Mouse (Mus musculus): ENCODE measurements around the gene Gm10638.

The Gm10638 gene

DNA sequence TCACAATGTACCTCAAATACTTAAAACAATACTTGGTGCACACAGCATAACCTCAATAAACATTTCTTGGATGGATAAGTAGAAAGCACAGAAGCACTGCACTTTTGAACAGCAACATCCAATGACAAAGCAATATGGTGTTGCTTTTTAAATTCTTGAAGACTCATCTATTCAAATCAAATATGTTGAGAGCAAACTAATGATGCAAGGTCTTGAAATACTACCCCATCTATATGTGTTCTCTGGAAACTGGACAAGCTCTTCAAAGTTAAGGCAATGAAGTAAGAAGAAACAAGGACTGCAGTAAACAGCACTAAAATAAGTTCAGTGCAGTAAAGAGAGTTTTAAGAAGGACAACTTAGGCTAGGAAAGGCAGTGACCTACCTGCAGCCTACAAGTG is 4.6 kb upstream of the Gm10638 start:
- DNase-seq = no peak

DNA sequence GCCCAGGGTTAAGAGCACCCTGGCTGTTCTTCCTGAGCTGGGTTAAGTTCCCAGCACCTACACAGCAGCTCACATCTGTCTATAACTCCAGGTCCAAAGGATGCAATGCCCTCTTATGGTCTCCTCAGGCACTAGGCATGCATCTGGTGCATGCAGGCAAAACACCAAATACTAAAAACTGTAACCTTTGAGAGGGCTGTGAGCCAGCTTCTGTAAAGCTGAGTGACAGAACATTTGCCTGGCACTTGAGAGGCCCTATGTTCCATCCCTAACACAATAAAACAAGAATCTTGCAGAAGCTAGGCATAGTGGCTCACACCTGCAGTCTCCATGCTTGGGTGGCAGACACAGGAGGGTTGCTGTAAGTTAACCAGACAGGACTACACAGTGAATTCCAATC is 3.9 kb upstream of the Gm10638 start:
- no peak for DNase-seq

DNA sequence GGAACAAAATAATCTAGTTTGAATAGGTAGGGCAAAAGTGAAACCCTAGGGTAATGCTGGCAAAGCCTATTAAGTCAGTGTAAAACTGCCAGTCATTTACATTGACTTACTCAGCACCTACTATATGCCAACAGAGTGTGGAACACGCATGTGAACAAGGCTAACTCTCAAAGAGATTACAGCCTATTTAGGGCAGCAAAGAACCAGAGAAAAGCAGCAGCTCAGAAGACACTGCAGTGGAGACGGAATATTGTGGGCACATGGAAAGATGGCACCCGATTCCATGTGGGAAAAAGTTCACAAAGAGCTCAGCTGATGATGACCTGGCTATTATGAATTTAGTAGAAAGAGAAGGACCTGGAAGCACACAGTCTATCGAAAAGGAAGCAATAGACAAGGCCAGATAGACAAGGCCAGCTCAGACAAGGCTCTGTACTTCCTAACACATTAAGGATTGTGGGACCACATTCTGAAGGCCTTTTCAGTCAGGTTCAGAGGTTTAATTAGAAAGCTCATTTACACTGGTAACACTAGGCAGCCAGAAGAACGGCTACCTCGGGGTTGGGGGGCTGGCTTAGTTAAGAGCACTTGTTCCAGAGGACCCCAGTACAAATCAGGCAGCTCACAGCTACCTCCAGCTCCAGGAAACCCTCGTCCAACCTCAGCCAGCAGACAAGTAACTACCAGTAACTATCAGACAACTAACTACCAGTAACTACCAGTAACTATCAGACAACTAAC is 2.7 kb upstream of the Gm10638 start:
- DNase-seq = no peak

DNA sequence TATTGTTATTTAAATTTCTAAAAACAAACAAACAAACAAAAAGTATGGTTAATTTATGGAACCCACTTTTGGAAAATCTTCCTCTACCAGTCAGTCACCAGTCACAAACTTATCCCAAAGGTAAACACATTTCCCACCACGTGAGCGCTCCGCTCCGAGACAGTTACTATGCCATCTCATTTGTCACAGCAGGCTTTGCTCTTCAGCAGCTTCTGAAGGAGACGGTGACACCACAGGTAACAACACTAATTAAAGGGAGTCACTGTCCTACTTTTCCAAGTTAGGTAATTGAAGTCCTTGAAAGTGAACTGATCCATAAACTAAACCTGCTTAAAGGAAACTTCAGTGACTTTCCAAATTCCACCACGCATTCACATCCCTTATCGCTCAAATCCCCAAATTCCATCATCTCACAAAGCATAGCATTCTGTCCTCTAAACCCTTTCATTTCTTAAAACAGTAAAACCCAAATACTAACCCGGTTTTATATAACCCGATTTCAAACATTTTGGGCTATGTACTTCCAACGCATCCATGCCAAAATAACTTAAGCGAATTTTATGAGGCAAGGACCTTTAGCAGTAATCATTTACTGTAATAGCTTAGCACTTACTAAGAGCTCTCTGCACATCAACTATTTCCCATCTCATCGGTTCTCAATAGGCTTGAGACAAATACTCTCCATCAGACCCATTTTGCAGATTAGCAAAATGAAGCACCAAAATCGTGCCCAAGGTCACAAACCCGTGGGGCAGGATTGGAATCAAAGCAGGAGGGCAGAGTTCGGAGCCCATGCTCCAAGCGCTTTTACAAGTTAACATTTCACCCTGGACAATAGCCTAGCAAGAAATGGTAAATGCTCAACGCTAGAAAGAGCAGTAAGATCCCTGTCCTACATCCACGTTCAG is 932 bp upstream of the Gm10638 start:
- no peak for DNase-seq

DNA sequence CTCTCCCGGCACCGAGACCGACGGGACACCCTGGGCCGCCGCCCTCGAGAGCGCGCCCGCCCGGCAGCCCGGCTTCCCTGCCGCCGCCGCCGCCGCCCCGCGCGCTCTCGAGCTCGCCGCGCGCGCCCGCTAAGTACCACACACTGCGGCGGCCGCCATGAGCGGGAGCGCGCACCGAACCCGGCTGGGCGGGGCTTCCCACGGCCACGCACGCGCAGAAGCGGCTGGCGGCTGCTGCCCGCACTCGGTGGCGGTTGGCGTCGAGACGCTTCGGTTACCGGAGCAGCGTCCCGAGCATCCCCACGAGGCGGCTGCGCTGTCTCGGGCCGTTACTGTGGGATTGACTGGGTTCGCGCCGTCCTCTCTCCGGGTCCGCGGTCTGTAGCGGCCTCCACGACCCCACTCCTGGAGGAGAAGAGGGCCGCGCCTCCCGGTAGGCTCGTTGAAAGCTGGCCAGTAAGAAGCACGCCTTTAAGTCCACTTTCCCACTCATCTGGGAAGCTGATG is 489 bp downstream of the Gm10638 start:
- DNase-seq = peak; percentile 86 to 88

DNA sequence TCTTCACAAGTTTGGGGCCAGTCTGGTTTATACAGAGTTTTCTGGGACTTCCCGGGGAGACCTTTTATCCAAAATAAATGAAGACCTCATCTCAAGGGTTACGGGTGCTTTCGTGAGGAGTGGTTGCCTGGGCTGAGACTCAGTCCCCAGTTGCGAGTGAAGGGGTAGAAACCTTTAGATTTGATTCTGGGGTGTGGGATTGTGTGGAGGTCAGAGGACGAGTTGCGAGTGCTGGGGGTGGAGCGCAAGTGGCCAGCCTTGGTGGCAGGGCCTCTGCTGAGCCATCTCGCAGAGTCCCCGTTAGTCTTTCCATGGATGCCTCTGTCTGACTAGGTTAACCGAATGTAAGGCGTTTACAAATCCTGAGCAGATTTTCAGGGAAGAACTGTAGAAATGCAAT is 1.0 kb downstream of the Gm10638 start:
- DNase-seq = no peak

DNA sequence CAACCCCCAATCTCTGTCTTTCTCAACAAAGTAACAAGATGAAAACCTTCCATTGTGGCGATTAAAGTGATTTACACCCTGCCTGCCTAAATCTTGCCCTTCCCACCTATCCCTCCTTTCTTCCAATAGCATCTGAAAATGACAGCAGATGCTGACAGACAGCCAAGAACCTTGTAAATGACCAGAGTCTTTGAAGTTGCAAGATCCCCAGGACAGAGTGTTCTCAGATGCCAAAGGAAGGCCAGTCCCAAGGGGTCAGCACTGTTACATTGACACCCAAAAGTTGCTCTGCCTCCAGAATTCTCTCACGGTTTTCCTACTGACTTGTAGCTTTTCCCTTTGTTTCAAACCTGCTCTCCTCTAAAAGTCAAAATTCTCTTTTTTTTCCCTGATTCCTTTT is 4.3 kb downstream of the Gm10638 start:
- DNase-seq = no peak

DNA sequence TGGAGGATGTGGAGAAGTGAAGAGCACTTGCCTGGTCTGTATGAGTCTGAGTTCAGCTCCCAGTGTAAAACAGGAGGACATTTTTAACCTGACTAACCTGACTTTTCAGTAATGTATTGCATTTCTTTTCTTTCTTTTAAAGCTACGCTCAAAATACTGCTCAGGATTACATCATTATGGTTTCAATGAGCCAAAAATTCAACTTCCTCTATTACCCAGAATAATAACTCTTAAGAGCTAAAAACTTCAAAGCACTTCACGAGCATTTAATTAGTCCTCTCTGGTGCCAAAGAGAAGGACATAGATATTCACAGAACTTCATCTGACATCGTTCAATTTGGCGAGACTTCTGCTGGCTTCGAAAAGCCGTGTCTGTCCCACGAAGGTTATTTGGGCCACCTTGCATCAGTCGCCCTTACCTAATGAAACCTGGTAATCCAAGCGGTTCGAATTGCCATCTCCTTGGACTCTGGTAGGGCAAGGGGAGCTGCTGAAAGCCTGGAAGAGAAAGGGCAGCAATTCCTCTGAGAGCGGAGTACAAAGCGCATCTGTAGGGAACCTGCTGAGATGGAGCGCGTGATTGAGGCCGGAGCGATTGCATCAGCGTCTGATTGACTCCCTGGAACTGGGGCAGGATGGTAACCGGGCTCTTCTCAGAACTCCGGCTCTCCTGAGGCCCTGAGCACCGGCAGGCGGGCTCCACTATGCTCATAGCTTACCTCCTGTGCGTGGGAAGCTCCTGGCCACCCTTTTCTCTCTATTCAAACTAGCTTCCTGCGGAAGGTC is 11.6 kb downstream of the Gm10638 start:
- no peak for DNase-seq

DNA sequence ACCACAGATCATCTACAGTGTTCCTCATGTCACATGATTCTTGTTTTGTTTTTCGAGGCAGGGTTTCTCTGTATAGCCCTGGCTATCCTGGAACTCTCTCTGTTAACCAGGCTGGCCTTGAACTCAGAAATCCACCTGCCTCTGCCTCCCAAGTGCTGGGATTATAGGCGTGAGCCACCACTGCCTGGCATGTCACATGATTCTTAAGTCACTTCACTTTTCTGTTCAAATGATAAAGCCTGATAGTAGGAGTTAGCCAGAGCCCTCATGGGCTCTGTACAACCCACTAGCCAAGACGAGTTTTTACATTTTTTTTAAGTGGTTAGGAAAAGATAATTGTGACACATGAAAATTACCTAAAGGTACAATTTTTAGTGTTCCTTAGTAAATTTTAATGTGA is 13.2 kb downstream of the Gm10638 start:
- DNase-seq = no peak

DNA sequence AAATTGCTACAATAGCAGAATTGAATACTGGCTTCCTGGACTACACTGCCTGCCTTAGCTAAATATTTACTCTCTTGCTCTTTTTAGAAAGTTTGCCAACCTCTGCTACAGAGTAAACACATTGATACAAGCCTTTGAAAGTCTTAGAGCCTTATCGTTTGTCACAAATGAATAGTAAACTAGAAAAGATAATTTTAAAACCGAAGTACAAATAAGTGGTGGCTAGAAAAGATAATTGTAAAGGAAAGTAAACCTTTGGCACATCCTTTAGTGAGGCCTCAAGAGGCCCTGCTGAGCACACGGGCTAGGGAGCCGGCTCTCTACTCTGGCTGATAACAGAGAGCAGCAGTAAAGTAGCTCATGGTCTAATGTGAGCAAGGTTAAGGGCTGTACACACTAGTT is 13.6 kb downstream of the Gm10638 start:
- DNase-seq = no peak

DNA sequence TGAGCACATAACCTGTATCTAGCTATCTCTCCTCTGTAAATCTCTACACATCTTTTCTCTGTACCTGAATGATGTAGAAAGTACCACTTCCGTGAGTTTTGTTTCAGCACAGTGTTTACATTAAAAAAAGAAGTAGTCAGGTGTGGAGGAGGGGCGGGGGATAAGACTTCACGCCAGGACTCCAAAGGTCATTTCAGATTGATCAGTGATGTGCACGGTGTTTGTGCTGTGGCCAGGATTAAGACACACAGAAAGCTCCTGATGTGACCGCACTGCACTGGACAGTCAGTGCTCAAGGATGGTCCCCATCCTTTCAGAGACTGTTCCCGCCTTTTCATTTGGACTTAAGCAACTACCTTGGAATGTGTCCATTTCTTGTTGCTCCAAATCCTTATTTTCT is 15.2 kb downstream of the Gm10638 start:
- DNase-seq = no peak

DNA sequence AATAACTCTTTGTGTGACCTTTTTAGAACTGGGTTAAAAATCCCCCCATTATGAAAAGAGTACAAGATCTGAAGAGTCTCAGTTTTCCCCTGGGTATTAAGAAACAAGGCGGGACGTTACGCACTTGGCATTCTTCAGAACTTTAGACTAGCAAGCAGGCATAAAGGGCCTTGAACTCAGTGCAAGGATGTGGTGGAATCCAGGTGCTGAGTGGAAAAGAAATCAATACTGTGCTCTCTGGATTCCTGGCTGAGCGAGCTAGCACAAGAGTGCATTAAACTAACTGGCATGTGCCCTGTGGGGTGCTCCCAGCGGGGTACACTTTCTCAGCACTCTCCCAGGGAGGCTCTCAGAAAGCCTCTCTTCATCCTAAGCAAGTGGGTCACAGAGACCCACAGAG is 17.3 kb downstream of the Gm10638 start:
- no peak for DNase-seq

DNA sequence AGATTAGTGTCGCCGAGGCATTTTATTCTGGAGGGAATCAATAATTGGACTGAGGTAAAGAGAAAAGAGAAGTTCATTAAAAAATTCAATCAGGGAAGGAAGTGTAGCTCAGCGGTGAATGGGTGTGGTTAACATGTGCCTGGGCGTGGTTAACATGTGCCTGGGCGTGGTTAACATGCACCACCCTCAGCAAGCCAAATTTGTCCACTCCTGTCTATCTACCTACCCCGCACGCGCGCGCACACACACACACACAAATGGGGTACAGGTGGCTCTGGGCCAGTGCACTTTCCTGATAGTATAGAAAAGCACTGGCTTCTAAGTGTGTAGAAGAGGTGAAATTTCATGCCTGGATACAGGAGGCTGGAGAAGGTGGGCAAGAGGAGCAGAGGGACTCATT is 19.7 kb downstream of the Gm10638 start:
- no peak for DNase-seq

DNA sequence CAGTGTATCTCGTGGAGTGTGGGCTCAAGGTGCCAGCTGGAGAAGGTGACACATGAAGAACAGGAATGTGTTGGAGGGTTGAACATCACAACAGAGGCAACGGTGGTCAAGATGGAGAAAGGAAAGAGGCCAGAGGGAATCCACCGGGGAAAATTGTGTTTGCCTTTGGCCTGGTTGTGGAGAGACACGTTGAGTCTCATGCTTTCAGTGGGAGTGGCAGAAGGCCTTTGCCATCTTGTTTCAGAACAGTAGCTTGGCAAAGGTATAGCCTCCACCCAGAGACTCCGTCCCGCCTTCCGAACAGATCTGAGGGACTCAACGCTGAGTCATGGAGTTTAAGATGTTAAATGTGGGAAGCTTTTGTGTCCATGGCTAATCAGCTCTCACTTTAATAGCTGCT is 20.2 kb downstream of the Gm10638 start:
- DNase-seq = no peak

DNA sequence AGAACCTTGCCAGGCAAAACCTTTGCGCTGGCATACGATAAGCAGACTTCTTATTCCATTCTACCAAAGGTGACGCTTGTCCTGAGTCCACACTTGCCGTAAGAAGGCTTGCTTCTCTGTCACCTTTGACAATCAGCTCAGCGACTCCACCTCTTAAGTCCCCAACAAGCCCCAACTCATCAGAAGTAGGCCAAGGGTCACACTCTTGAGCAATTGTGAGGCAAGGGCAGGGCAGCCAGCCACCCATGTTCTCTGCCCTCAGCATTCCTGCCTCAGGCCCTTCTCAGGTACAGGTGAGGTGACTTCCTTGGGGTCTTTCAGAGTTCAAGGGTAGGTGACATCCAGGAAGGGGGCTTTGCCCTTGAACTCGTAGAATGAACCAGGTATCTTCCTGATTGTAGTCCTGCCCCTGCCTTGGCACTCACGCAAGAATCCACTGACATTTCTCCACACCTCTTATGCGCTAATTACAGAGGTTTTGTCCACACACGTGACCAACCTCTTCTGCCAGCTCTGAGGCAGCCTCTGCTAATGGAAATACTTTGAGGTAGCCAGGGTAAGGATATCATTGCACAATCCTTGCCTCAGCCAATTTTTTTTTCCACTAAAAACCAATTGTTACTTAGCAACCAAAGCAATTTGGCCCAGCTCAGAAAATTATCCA is 21.2 kb downstream of the Gm10638 start:
- no peak for DNase-seq

DNA sequence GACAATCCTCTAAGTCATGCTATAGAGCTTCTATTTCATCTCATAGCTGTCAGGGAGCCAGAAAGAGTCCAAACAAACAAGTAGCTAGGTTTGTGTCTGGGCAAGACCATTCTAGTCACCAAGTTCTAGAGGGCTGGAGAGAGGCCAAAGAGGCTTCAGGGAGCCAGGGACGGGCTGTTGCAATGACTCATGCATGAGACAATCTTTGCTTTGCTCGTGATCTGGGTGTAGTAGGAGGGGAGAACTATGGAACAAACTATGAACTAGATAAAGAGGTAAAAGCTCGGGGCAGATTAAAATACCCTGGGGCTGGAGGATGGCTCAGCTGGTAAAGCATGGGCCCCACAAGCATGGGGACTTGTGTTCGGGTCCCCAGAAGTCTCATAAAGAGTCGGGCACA is 23.0 kb downstream of the Gm10638 start:
- no peak for DNase-seq

DNA sequence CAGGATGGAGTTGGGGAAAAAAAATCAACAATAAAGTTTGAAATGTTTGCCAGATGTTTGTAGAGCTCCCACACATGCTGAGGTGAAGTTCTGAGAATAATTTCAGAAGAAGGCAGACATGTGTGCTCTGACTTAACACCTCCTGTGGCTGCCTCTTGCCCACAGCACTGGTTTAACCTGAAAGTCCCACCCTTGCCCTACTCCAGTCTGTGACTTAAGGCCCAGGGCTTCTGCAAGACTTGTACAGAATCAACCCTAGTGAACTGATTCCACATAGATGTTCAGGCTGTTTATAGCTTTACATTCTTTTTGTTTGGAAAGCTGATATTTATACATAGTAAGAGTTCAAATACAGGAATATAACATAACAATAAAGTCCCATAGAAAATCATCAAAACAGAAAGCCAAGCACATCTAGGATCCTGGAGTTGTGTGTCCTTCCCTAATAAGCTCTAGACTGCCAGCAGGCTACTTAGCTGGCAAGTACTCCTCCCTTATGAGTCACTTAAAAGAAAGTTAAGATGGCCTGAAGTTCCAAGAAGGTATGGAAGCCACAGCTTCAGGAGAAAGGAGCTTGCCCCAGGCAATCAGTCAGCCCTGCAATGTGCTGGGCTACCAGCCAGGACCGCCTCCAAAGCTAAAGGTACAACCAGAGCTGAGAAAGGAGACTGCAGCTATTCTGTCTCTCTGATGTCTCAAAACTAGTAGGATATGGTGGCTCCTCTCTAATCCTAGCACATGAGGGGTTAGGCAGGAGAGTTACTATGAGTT is 24.6 kb downstream of the Gm10638 start:
- no peak for DNase-seq

DNA sequence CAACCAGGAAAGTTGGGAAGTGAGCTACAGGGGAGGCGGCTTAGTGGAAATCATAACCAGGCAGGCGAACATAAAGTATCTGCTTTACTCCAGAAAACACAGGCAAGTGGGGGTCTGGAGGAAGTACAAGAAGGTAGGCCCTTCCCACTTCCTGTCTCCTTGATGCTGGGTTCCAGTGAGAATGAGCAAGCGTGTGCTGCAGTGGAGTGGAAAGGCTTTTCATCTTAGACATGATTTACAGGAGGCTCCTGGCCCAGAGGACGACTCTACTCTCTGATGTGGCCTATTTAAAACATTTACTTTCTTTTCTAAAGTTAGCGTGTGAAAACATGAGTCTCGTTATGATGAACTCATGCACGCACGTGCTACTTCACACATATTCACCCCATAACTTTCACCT is 33.7 kb downstream of the Gm10638 start:
- peak in 1 of 2 experiments; percentile 17 for DNase-seq

DNA sequence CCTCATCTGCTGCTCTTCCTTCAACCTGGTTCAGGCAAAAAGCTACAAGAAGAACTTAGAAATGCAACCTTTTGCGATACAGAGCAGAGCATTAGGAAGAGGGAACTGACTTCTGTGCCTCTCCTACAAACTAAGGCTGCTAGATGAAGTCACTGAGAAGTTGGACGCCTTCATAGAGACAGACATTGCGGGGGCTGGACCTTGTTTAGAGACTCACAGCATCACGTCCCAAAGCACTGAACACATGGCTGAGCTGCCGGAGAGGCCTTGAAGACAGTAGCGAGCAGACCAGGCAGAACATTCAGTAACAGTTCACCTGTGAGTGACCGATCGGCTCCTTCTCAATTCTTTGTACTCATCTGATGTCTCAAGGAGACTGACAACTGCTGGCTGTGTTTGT is 35.6 kb downstream of the Gm10638 start:
- no peak for DNase-seq

DNA sequence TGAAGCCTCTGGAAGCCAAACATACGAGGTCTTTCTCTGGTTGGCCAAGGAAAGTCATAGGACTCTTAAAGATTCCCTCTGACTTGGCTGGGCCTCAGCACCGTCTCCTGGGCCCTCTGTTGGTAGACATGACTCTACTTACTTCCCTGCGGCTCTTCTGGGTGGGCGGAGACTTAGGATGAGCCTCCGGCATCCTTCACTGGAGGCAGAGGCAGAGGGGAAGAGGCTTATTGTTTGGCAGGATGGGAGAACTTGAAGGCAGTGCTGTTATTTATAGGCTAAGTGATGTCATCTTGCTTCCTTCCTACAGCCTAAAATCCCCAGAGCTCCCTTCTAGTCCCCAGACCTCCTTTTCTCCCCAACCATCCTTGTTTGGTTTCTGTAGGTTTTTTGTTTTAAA is 41.0 kb downstream of the Gm10638 start:
- DNase-seq = no peak

DNA sequence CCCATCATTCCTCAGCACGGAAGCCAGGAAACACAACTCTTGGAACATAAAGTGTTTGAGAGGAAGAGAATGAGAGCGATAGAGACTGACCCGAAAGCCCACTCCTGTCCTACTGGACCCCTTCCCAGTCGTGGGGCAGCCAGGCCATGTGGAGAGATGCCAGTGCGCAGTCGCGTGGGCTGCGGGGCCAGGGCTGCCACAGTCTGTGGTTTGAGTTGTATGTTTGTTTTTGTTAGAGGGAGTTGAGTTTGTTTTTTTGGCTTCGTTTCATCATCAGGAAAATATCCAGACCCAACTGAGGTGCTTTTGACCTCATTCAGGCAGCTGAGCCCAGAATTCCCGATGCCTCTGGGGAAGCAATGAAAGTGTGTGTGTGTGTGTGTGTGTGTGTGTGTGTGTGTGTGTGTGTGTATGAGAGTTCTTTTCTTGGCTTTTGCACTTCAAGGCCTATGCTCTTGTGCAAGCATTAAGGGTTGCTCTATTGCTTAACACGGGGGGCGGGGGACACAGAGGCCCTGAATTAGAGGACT is 42.5 kb downstream of the Gm10638 start:
- no peak for DNase-seq

DNA sequence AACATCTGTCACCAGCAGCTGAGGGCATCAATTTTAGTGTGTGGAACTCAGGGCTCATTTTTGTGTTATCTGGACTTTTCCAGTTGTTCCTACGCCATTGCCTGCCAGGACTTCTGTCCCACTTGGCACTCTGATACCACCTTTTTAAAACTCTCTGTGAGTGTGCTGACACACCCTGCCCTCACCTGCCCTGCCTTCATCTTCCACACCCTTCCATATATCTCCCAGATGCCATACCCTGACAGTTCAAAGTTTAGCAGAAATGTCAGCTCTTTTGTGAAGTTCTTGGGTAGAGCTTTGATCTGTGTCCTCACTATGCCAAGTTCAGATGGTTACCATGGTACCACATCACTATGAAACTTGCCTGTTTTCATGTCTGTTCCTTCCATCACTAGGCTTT is 44.1 kb downstream of the Gm10638 start:
- no peak for DNase-seq
